Mouse (Mus musculus) liver, adult 2 months (tissue): ENCODE results near the gene Fam222b.

Experiments
- CTCF ChIP-seq: fragments of 200-500 bp; IDR thresholded peaks from 2 replicates; pipeline ENCODE4 v1.5.1; 2011; ENCODE audit warnings: low read depth, low read length, control low read depth
- POLR2A ChIP-seq: fragments of 200-500 bp; IDR thresholded peaks from 2 replicates; pipeline ENCODE4 v1.6.1; 2011; ENCODE audit warnings: low read length, control low read depth; ENCODE audit not compliant: insufficient read depth; ENCODE audit errors: extremely low read depth

DNA sequence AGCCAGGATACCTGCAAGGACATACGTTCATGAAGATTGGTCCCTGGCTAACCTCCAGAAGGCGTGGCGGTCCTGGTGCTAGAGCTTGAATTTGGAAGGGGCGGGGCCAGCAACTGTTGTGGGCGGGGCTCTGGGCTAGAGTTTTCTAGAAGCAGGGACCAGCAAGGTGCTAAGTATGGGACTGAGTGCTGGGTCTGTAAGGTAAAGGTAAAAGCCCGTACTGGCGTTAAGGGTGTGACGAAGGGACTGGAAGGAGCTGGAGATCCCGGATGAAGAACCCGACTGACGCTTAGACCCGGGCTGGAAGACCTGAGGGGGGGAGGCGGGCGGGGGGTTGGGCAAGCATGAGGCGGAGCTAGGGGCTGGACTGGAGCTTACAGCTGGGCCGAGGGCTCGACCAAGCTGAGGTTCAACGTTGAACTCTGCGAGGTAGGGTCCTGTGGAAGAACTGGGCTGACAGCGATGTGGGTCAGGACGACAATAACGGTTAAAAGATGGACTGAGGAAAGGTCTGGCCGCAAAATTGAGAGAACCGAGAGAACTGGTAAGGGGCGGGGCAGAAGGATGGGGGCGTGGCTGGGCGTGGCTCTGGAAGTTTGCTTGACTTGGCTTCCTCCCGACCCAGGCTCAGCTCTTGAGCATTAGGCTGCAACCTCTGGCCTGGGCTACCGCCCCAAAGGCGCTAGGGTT is 100.1 kb downstream of the Fam222b start:
- TF ChIP-seq POLR2A (no peak), CTCF (no peak)
